Mouse (Mus musculus) ES-E14 (cell line): ENCODE measurements at regions not wholly inside any gene's neighbourhood (a gene's known extent, or its start where the extent isn't known, plus 50 kb on each side); places are given as distances from the start of the nearest gene placed in this dataset.

Experiments
- DNase-seq: peaks from one replicate; pipeline ENCODE4 v3.0.0-alpha.2; 2013; ENCODE audit warnings: low read depth, low spot score
- H3K27ac ChIP-seq: 2 replicates; pipeline ENCODE4 v1.5.1; 2012; ENCODE audit warnings: low read depth, mild to moderate bottlenecking, low read length, moderate library complexity, mixed read lengths; ENCODE audit not compliant: poor library complexity, insufficient read depth, severe bottlenecking
- H3K36me3 ChIP-seq: 2 replicates; pipeline ENCODE4 v1.6.1; 2012; ENCODE audit warnings: mild to moderate bottlenecking, low read length, moderate library complexity, mixed read lengths; ENCODE audit not compliant: control insufficient read depth, poor library complexity, insufficient read depth, severe bottlenecking
- H3K4me1 ChIP-seq, 2 experiments: fragments of 150-350 bp in 1 of 2; sonication (generic) in 1 of 2; 2 replicates each; pipeline ENCODE4 v1.6.1; 2012; ENCODE audit warnings: low read length in 2 of 2, mild to moderate bottlenecking in 1 of 2, mixed read lengths in 1 of 2; ENCODE audit not compliant: control insufficient read depth in 2 of 2, insufficient read depth in 2 of 2, poor library complexity in 1 of 2
- H3K4me3 ChIP-seq, 2 experiments: fragments of 150-350 bp in 1 of 2; sonication (generic) in 1 of 2; 2 replicates each; pipeline ENCODE4 v1.5.1; 2012; ENCODE audit warnings: low read length in 2 of 2, low read depth in 1 of 2, mild to moderate bottlenecking in 1 of 2, mixed read lengths in 1 of 2; ENCODE audit not compliant: insufficient read depth in 1 of 2, poor library complexity in 1 of 2, severe bottlenecking in 1 of 2
- H3K9ac ChIP-seq: 2 replicates; pipeline ENCODE4 v1.6.1; 2012; ENCODE audit warnings: low read depth, mild to moderate bottlenecking, low read length, mixed read lengths; ENCODE audit not compliant: poor library complexity, insufficient read depth, severe bottlenecking
- H3K9me3 ChIP-seq: fragments of 150-350 bp; sonication (generic); 2 replicates; pipeline ENCODE4 v1.6.1; 2012; ENCODE audit warnings: low read depth, mild to moderate bottlenecking, low read length; ENCODE audit not compliant: control insufficient read depth, insufficient read depth
- CHD2 ChIP-seq: IDR thresholded peaks from 2 replicates; pipeline ENCODE4 v1.6.1; 2014; ENCODE audit warnings: mild to moderate bottlenecking, low read depth, low read length, inconsistent platforms
- HCFC1 ChIP-seq: IDR thresholded peaks from 2 replicates; pipeline ENCODE4 v1.6.1; 2012; ENCODE audit warnings: low read length, inconsistent platforms, borderline replicate concordance; ENCODE audit not compliant: insufficient read depth
- MAFK ChIP-seq: IDR thresholded peaks from 2 replicates; pipeline ENCODE4 v1.6.1; 2014; ENCODE audit warnings: mild to moderate bottlenecking, low read depth, low read length, inconsistent platforms; ENCODE audit not compliant: insufficient read depth
- ZC3H11A ChIP-seq: IDR thresholded peaks from 2 replicates; pipeline ENCODE4 v1.6.1; 2012; ENCODE audit warnings: low read depth, mild to moderate bottlenecking, inconsistent platforms, low read length, borderline replicate concordance
- ZNF384 ChIP-seq: IDR thresholded peaks from 2 replicates; pipeline ENCODE4 v1.6.1; 2012; ENCODE audit warnings: low read depth, low read length, inconsistent platforms
- in situ Hi-C, 2 experiments: fragments of 600-800 bp; cut with MboI; formaldehyde crosslinking; loops; one replicate each; pipeline ENCODE4 v1.15.1; 2025; ENCODE audit warnings: low sequenced_read_pairs in 2 of 2, inconsistent platforms in 1 of 2; ENCODE audit not compliant: unreplicated experiment in 2 of 2

DNA sequence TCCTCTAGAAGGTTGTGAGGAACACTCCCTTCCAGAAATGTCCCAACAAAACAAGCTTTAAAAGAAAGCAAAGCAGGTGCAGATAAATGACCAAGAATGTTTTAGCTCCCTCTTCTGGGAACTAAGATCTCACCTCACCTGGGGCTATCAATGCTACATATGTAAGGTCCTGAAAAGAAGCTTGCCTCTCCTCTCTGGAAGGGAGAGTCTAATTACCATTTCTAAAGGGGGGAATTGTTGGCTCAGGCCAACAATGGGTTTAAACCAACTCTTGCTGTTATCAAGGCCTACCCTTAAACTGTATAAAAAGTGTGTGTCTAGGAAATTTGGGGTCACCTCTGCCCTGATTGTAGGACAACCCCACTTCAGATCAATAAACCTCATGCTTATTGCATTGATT lies 1508.1 kb downstream of the Fam181b start:
- peak; percentile 39 for DNase-seq
- Histone ChIP-seq H3K27ac (no peak overlapping the region), H3K9me3 (no peaks in the 10 kb centered on the region), H3K4me3 (no peak overlapping the region), H3K4me1 (no peaks in the 10 kb centered on the region), H3K9ac (no peak overlapping the region), H3K36me3 (no peaks in the 10 kb centered on the region)
- no peak for TF ChIP-seq ZC3H11A
- TF ChIP-seq CHD2, result no peak
- no peak for TF ChIP-seq HCFC1
- TF ChIP-seq ZNF384, result no peak
- TF ChIP-seq MAFK, result no peak
- in situ Hi-C loops, result no loop called here

DNA sequence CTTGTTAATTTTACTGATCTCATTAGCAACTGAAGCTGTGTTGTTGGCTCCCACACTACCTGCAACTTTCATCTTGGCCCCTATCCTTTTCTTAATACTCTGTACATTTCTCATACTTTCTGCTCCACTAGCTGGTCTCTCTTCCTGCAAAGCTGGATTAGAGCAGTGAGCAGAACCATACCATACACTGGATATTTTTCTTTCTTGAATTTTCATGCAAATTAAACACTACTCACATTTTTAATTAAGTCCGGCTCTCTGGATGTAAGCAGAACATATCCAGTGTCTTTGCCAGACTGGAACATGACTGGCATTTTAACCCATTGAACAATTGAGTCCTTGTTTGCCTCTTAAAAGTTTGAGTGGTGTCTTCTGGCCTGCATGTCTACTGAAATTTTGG lies 1515.0 kb downstream of the Fam181b start:
- no peak for DNase-seq
- Histone ChIP-seq H3K9ac (no peak overlapping the region), H3K9me3 (no peaks in the 10 kb centered on the region), H3K36me3 (no peaks in the 10 kb centered on the region), H3K4me1 (no peaks in the 10 kb centered on the region), H3K27ac (no peak overlapping the region), H3K4me3 (no peak overlapping the region)
- in situ Hi-C loops, result no loop called here
- TF ChIP-seq ZC3H11A (no peak), HCFC1 (no peak), MAFK (no peak), CHD2 (no peak), ZNF384 (no peak)

DNA sequence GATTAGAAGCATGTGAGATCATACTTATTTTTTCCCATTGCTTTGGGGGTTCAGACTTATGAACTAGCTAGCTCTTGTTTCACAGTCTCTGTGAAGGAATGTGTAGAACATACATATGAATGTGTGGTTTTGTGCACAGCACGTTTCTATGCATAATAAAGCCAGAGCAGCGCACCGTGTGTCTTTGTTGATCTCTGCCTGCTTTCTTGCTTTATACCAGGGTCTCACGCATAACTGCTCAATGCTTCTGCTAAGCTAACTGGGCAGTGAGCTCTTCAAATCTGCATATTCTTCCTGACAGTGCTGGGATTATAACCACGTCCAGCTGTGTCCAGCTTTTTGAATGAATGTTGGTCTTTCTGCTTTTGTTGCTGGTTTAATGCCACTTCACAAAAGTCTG lies 1539.3 kb downstream of the Fam181b start:
- H3K9me3 ChIP-seq, result no peaks in the 10 kb centered on the region
- H3K27ac ChIP-seq, result no peak overlapping the region
- no peak for DNase-seq
- no peak overlapping the region for H3K9ac ChIP-seq
- in situ Hi-C loops, result no loop called here
- no peaks in the 10 kb centered on the region for H3K36me3 ChIP-seq
- H3K4me3 ChIP-seq, result no peak overlapping the region
- no peaks in the 10 kb centered on the region for H3K4me1 ChIP-seq
- TF ChIP-seq CHD2, result no peak
- no peak for TF ChIP-seq HCFC1
- no peak for TF ChIP-seq MAFK
- no peak for TF ChIP-seq ZNF384
- no peak for TF ChIP-seq ZC3H11A

DNA sequence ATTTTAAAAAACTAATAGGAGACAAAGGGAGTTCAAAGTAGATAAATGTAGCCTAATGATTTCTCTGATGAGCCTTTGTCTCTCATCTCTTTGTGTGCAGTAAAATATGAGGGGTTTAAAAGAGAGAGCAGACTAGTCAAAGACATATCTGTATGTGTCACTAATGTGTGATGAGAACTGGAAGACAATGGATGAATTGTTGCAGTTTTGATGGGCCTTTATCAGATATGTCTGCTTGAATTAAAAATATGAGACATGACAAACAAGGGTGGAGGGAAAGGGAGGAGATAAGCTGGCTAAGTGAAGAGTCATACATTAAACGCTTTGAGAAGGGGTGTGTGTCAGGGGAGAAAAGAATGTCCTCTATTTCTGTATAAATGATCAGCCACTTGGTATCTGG lies 1544.9 kb downstream of the Fam181b start:
- Histone ChIP-seq H3K4me3 (no peak overlapping the region), H3K4me1 (no peaks in the 10 kb centered on the region), H3K9me3 (no peaks in the 10 kb centered on the region), H3K36me3 (no peaks in the 10 kb centered on the region), H3K9ac (no peak overlapping the region), H3K27ac (no peak overlapping the region)
- in situ Hi-C loops, result no loop called here
- TF ChIP-seq ZNF384 (no peak), HCFC1 (no peak), CHD2 (no peak), MAFK (no peak), ZC3H11A (no peak)
- no peak for DNase-seq

DNA sequence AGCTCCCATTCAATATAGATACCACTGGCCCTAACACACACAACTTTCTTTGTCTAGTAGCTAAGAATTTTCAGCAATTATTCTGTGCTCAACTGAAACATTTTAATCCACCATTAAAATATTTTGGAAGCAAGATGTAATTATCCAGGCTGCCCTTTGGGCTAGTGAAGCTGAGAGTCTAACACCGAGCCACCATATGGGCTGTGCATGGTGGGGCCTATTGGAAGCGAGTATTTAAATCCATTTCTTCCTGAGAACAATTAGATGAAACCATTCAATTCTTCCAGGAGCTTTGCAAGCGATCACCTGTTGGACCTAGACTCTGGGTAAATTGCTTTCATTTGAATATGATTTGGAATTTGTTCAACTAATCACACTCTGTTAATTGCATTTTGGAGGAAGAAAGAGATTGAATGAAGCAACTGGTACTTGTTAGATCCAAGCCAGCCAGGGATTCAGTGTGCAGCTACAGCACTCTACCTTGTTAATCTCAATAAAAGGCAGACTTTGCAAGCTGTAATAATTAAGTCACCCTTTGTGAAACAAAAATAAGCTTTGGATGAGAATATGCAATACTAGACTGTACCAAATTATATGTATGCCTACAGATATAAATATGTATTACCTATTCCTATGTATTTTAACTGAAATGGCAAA lies 1533.6 kb upstream of the Tenm4 start:
- H3K4me3 ChIP-seq, result no peak overlapping the region
- TF ChIP-seq ZC3H11A (no peak), MAFK (no peak), CHD2 (no peak), HCFC1 (no peak), ZNF384 (no peak)
- no peak overlapping the region for H3K9ac ChIP-seq
- no peaks in the 10 kb centered on the region for H3K36me3 ChIP-seq
- in situ Hi-C loops, result no loop called here
- no peaks in the 10 kb centered on the region for H3K4me1 ChIP-seq
- no peaks in the 10 kb centered on the region for H3K9me3 ChIP-seq
- no peak overlapping the region for H3K27ac ChIP-seq
- DNase-seq, result no peak
